Mouse (Mus musculus): Measurements from ENCODE around the gene Pde5a.

The Pde5a gene

GRCm38 (mm10) chr3:122763768-122764167 is 35.0 kb downstream of the Pde5a start:
- DNase-seq (ENCODE audit: low spot score) = no peak

GRCm38 (mm10) chr3:122766930-122767329 is 38.2 kb downstream of the Pde5a start:
- no peak for DNase-seq (ENCODE audit: low spot score)

GRCm38 (mm10) chr3:122767841-122768240 is 39.1 kb downstream of the Pde5a start:
- DNase-seq (ENCODE audit: low spot score) = no peak

- no peak for DNase-seq (ENCODE audit: low spot score)
These were observed 52.7 kb downstream of the Pde5a start for GRCm38 (mm10) chr3:122781417-122781816.

- no peak for DNase-seq (ENCODE audit: low spot score)
These were observed 55.5 kb downstream of the Pde5a start for GRCm38 (mm10) chr3:122784245-122784644.

GRCm38 (mm10) chr3:122788314-122788713 is 59.6 kb downstream of the Pde5a start:
- peak; percentile 39 for DNase-seq (ENCODE audit: low spot score)

- no peak for DNase-seq (ENCODE audit: low spot score)
These were observed 60.8 kb downstream of the Pde5a start for GRCm38 (mm10) chr3:122789544-122789943.

- no peak for DNase-seq (ENCODE audit: low spot score)
These were observed 71.3 kb downstream of the Pde5a start for GRCm38 (mm10) chr3:122800050-122800449.

GRCm38 (mm10) chr3:122800553-122801435 is 72.0 kb downstream of the Pde5a start:
- no peak for DNase-seq (ENCODE audit: low spot score)

- no peak for DNase-seq (ENCODE audit: low spot score)
These were observed 72.9 kb downstream of the Pde5a start for GRCm38 (mm10) chr3:122801436-122802221.

GRCm38 (mm10) chr3:122807313-122807712 is 78.6 kb downstream of the Pde5a start:
- DNase-seq (ENCODE audit: low spot score) = peak; percentile 41

- DNase-seq (ENCODE audit: low spot score) = no peak
These were observed 81.5 kb downstream of the Pde5a start for GRCm38 (mm10) chr3:122810090-122810863.

- no peak for DNase-seq (ENCODE audit: low spot score)
These were observed 82.2 kb downstream of the Pde5a start for GRCm38 (mm10) chr3:122810986-122811385.

- DNase-seq (ENCODE audit: low spot score) = peak; percentile 43
These were observed 85.8 kb downstream of the Pde5a start for GRCm38 (mm10) chr3:122814531-122814930.

GRCm38 (mm10) chr3:122818282-122818681 is 89.5 kb downstream of the Pde5a start:
- DNase-seq (ENCODE audit: low spot score) = no peak

GRCm38 (mm10) chr3:122820700-122821099 is 92.0 kb downstream of the Pde5a start:
- no peak for DNase-seq (ENCODE audit: low spot score)

- DNase-seq (ENCODE audit: low spot score) = no peak
These were observed 99.7 kb downstream of the Pde5a start for GRCm38 (mm10) chr3:122828270-122829058.

- no peak for DNase-seq (ENCODE audit: low spot score)
These were observed 105.8 kb downstream of the Pde5a start for GRCm38 (mm10) chr3:122834519-122834918.

GRCm38 (mm10) chr3:122835097-122835850 is 106.5 kb downstream of the Pde5a start:
- DNase-seq (ENCODE audit: low spot score) = no peak

- DNase-seq (ENCODE audit: low spot score) = no peak
These were observed 108.9 kb downstream of the Pde5a start for GRCm38 (mm10) chr3:122837639-122838038.

Data from layer of hippocampus, adult 11-12 months (tissue).